Mouse (Mus musculus) lung, embryonic 14.5 days (tissue): ENCODE measurements around the gene Rcn2. TPM values are rescaled to one million over a fixed set of nuclear protein-coding genes. Genes with fewer than 3 reads are reported as not detected.
A peak's percentile ranks its signal among the peaks of the same experiment; 100 is the strongest.

ENCODE experiments used
- ATAC-seq: fragments of 200-750 bp; cut with Nextera tagmentation; 2 replicates; pipeline ENCODE4 v1.8.0; 2017; ENCODE audit warnings: mild to moderate bottlenecking, moderate TSS enrichment, moderate library complexity; ENCODE audit not compliant: insufficient read depth
- DNase-seq: peaks from one replicate; pipeline ENCODE4 v3.0.0-alpha.2; 2015
- H3K27ac ChIP-seq: fragments of 300-500 bp; sonication (generic); 2 replicates; pipeline ENCODE4 v1.5.1; 2014; ENCODE audit warnings: low read depth, mild to moderate bottlenecking, moderate library complexity
- H3K27me3 ChIP-seq: fragments of 300-500 bp; sonication (generic); 2 replicates; pipeline ENCODE4 v1.6.1; 2014; ENCODE audit warnings: low read length, control low read depth; ENCODE audit not compliant: insufficient read depth
- H3K36me3 ChIP-seq: fragments of 300-500 bp; sonication (generic); 2 replicates; pipeline ENCODE4 v1.6.1; 2014; ENCODE audit warnings: control low read depth; ENCODE audit not compliant: insufficient read depth
- H3K4me1 ChIP-seq: fragments of 300-500 bp; sonication (generic); 2 replicates; pipeline ENCODE4 v1.6.1; 2014; ENCODE audit warnings: antibody characterized with exemption, control low read depth; ENCODE audit not compliant: insufficient read depth
- H3K4me2 ChIP-seq: fragments of 300-500 bp; sonication (generic); 2 replicates; pipeline ENCODE4 v1.6.1; 2014; ENCODE audit warnings: mild to moderate bottlenecking
- H3K4me3 ChIP-seq: fragments of 300-500 bp; sonication (generic); 2 replicates; pipeline ENCODE4 v1.5.1; 2014; ENCODE audit warnings: low read depth, low read length
- H3K9ac ChIP-seq: fragments of 300-500 bp; sonication (generic); 2 replicates; pipeline ENCODE4 v1.6.1; 2014
- H3K9me3 ChIP-seq: fragments of 300-500 bp; sonication (generic); 2 replicates; pipeline ENCODE4 v1.6.1; 2016; ENCODE audit warnings: low read depth, low read length, control low read depth
- CTCF ChIP-seq: IDR thresholded peaks from 2 replicates; pipeline ENCODE4 v1.5.1; 2016; ENCODE audit warnings: antibody characterized with exemption, low read depth
- WGBS: fragments of 180-500 bp; shearing (Covaris S2); extraction: QIAGEN DNeasy Blood & Tissue Kit; methylation state at CpG from one replicate; pipeline ENCODE4 v1.1.7; 2014; 5-methylcytosine and 5-hydroxymethylcytosine counted together
- polyA plus RNA-seq: library from polyadenylated mRNA; unstranded; fragments of >200 nt; fragmentation: Nextera tagmentation; extraction: Ambion mirVana; gene quantifications from 2 replicates; pipeline ENCODE4 v1.2.1, GENCODE M21; 2014

Rcn2 gene
- polyA plus RNA-seq, 1 experiment from 2014 or later = 271 TPM

DNA sequence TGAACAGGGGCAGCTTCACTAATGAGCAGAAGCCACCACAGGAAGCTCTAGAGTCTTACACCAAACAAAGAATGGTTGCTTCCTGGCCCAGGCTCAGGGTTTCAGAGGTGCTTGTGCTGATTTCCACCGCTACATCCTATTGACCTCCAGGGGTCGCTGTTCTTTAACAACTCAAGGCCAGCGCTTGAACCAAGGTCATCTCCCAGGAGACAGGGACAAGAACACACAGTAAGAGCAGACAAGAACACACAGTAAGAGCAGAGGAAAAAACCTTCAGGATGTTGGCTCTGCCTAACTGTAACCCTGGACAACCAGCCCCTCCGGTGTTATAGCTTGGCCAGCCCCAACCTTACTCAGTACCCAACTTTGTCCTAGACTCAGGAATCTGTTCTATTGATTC lies 33.6 kb downstream of the Rcn2 start:
- no peak overlapping the region for H3K4me3 ChIP-seq
- H3K36me3 ChIP-seq = peaks cover 9% of the 10 kb centered on the region; the same call in 1 of the 2 replicates
- WGBS = 7% methylated on average over 4 of the region's 4 CpGs
- no peak overlapping the region for H3K4me2 ChIP-seq
- H3K9ac ChIP-seq = no peak overlapping the region; the same call in 1 of the 2 replicates
- peak overlapping the region; percentile 86 for H3K27ac ChIP-seq
- DNase-seq (peak; percentile 91), ATAC-seq (peak; percentile 72)
- no peaks in the 10 kb centered on the region for H3K27me3 ChIP-seq
- peaks cover 7% of the 10 kb centered on the region for H3K4me1 ChIP-seq
- no peaks in the 10 kb centered on the region for H3K9me3 ChIP-seq
- peak; percentile 80 for TF ChIP-seq CTCF

DNA sequence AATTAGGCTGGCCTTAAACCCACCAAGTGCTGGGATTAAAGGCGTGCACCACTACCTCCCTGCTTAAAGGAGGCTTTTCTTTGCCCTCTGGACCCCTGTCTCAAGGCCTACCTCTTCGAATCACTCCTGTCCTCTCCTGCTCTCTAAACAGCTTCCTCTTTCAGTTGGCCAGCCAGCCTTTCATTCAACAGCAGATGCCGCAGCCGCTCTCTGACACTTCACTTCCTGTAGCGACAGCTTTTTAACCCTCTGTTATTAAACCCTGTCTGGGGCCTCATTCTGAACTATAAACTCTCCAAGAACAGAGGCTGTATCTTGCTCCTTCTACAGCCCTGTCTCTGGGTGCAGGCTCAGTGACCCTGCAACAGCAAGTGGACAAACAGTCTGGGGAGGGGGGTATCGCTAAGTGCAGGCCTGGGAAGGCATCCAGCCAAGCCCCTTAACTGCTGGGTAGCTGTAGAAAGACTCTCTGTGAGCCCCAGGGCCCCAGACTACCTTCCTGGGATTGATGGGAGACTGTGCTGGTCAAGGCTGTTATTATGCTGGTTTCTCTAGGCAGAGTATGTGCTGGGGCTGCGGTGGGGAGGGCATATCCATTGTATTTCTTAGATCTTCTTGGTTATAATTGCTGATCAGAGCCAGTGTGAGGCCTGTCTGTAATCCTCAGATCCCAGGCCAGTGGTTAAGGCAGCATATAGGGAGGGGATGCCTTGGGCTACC lies 34.4 kb downstream of the Rcn2 start:
- Histone ChIP-seq H3K27ac (peak overlapping the region; percentile 86), H3K4me1 (peaks cover 7% of the 10 kb centered on the region), H3K9ac (peak overlapping the region; percentile 26), H3K4me3 (no peak overlapping the region), H3K9me3 (no peaks in the 10 kb centered on the region), H3K4me2 (no peak overlapping the region), H3K36me3 (peaks cover 7% of the 10 kb centered on the region; the same call in 1 of the 2 replicates), H3K27me3 (no peaks in the 10 kb centered on the region)
- 16% methylated on average over 7 of the region's 7 CpGs for WGBS
- TF ChIP-seq CTCF = no peak
- peak; percentile 66 for ATAC-seq
- peak; percentile 83 for DNase-seq

DNA sequence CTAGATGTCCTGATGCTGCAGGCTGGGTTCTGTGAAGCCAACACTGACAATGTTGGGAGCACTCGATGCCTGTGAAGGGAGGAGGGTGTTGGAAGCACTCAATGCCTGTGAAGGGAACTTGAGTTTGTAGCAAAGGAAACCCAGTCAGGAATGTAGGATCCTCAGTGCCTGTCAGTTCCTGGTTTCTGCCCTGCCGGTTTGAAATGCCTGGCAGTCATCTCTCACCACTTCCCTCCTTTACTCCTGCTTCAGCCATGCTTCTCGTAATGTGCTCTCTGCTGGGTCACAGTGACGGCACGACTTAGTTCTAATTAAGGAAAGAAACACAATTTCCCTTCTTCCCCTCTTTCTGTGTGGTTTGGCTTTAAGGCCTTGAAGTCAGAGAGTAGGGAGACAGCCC lies 37.9 kb downstream of the Rcn2 start:
- Histone ChIP-seq H3K4me3 (no peak overlapping the region), H3K4me2 (no peak overlapping the region), H3K4me1 (peaks cover 7% of the 10 kb centered on the region), H3K9ac (no peak overlapping the region), H3K27ac (no peak overlapping the region), H3K36me3 (no peaks in the 10 kb centered on the region; the same call in 1 of the 2 replicates), H3K9me3 (no peaks in the 10 kb centered on the region), H3K27me3 (no peaks in the 10 kb centered on the region)
- 75% methylated on average over 5 of the region's 5 CpGs for WGBS
- no peak for TF ChIP-seq CTCF
- ATAC-seq (no peak), DNase-seq (no peak)

DNA sequence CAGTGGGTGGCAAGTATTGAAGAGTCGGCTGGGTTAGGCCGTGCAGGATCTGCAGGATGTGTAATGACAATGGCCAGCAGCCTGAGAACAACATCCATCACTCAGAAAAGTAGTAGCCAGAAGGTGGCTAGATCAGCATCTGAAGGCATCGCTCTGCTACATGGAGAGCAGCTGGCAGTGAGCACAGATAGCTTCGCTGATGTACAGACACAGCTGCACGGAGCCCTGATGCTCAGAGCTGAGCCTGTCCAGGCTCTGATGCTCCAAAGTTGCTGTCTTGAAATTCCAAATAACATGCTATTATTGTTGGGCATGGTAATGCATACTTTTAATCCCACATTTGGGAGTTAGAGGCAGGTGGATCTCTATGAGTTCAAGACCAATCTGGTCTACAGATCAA lies 44.9 kb downstream of the Rcn2 start:
- no peak overlapping the region for H3K4me2 ChIP-seq
- H3K4me1 ChIP-seq = no peaks in the 10 kb centered on the region
- TF ChIP-seq CTCF = no peak
- no peak overlapping the region for H3K27ac ChIP-seq
- H3K36me3 ChIP-seq = no peaks in the 10 kb centered on the region
- H3K27me3 ChIP-seq = no peaks in the 10 kb centered on the region
- no peak overlapping the region for H3K4me3 ChIP-seq
- no peak for DNase-seq
- WGBS = 70% methylated on average over 5 of the region's 5 CpGs
- no peaks in the 10 kb centered on the region for H3K9me3 ChIP-seq
- ATAC-seq = no peak
- H3K9ac ChIP-seq = no peak overlapping the region

DNA sequence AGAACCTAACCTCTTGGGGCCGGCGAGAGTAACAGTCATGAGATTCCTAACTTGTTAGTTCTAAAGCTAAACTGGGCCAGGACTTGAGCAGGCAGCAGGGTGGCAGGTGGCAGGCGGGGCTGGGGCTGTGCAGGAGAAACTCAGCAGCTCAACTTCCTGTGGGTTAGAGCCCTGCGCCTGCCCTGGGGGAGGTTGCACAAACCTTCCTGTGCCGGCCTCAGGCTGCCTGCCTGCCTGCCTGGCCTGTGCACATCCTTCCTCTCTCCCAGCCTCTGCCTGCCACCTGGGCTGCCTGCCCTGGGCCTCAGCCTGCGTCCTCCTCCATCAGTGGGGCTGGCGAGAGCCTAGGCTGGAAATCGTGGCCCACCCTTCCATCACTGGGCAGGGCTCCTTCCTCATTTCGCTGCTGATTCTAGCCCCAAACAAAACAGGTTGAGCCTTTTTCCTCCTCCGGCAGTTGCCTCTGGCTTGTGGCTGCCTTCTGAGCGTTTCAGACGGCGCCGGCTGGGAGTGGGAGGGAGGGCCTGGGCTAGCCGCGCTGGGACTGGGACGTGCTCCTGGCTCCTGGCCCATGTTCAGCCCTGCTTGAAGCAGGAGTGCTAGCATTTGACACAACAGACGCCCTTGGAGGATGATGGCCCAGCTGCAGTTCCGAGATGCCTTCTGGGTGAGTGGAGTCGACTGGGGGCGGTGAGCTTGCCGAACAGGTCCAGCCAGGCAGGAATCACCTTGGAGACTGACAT lies 48.3 kb downstream of the Rcn2 start, which contains the start of gene Pstpip1:
TSS of gene Pstpip1 (plus strand) at position 185 of the 743 bp plus-strand sequence.
- peak; percentile 91 for ATAC-seq
- H3K4me3 ChIP-seq = no peak within 1 kb of the TSS; the same call in 1 of the 2 replicates

DNA sequence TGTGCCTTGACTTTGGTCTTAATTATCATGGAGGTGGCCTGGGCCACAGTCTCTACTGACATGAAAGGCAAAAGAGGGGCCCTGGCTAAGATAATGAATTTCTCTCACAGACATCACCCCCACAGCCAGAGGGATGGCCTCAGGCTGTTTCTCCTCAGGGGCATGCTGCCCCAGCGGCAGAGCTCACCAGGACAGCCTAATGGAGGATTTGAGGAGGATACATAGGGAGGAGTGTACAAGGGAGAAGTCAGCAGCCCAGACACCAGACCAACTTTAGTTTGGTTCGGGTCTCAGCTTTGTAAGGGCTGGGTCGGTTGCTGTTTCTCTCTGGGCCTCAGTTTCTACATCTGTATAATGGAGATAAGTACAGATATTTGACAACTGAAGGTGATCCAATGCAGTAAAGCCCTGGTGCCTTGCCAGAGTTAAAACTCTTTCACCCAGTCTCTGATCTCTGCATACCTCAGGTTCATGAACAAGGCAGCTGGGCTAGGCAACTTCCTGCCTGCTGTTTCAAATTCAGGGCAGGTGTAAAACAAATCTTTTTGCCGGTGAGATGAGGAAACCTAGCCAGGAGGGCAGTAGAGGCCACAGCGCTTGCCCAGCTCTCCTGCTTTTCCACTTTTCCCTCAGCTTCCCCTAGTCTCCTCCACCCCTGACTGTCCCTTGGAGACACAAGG lies 49.0 kb downstream of the Rcn2 start:
- Histone ChIP-seq H3K4me1 (no peaks in the 10 kb centered on the region), H3K36me3 (no peaks in the 10 kb centered on the region), H3K9me3 (no peaks in the 10 kb centered on the region), H3K27ac (peak overlapping the region; percentile 81; the same call in 1 of the 2 replicates), H3K9ac (no peak overlapping the region), H3K4me2 (peak overlapping the region; percentile 42; the same call in 1 of the 2 replicates), H3K4me3 (no peak overlapping the region), H3K27me3 (no peaks in the 10 kb centered on the region)
- no peak for TF ChIP-seq CTCF
- 71% methylated on average over 5 of the region's 5 CpGs for WGBS
- DNase-seq = no peak
- peak; percentile 19; the same call in 1 of the 2 replicates for ATAC-seq

More for the DNA sequence above, 48.3 kb downstream of the Rcn2 start, which contains the start of gene Pstpip1:
- H3K4me2 ChIP-seq = peak within 1 kb of the TSS; percentile 42
- no peak for TF ChIP-seq CTCF
- DNase-seq = peak; percentile 87
- H3K27ac ChIP-seq = peak within 1 kb of the TSS; percentile 81
- H3K9ac ChIP-seq = no peak within 1 kb of the TSS
- no peaks in the 10 kb centered on the region for H3K36me3 ChIP-seq
- H3K27me3 ChIP-seq = no peaks in the 10 kb centered on the region
- 16% methylated on average over 22 of the region's 22 CpGs for WGBS
- H3K9me3 ChIP-seq = no peaks in the 10 kb centered on the region
- no peaks in the 10 kb centered on the region for H3K4me1 ChIP-seq

DNA sequence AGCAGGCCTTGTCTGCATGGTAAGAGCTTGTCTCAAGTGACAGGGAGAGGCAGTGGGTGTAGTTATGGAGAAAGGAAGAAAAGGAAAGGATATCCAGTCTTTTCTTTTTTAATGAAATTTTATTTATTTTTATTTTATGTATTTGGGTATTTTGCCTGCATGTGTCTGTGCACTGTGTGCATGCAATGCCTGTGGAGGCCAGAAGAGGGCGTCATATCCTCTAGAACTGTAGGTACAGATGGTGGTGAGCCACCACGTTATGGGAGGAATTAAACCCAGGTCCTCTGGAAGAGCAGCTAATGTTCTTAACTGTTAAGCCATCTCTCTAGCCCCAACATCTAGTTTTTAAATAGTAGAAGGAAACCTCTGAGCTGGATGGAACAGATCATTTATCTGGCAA lies 50.5 kb downstream of the Rcn2 start:
- Histone ChIP-seq H3K27ac (no peak overlapping the region), H3K4me1 (no peaks in the 10 kb centered on the region), H3K27me3 (no peaks in the 10 kb centered on the region), H3K4me3 (no peak overlapping the region), H3K4me2 (no peak overlapping the region), H3K9me3 (no peaks in the 10 kb centered on the region), H3K36me3 (no peaks in the 10 kb centered on the region), H3K9ac (no peak overlapping the region)
- ATAC-seq (no peak), DNase-seq (no peak)
- TF ChIP-seq CTCF = peak; percentile 39
- WGBS = 37% methylated on average over 2 of the region's 2 CpGs
